Mouse (Mus musculus): ENCODE results near the gene H2afy2.

Gene H2afy2

GRCm38 (mm10) chr10:61720331-61720730, 63.6 kb downstream of the H2afy2 start:
- DNase-seq: no peak

GRCm38 (mm10) chr10:61717406-61718296, 66.3 kb downstream of the H2afy2 start:
- no peak for DNase-seq

- no peak for DNase-seq
Measured at GRCm38 (mm10) chr10:61715996-61716864, 67.7 kb downstream of the H2afy2 start.

GRCm38 (mm10) chr10:61715462-61715837, 68.5 kb downstream of the H2afy2 start:
- DNase-seq: no peak

- DNase-seq: peak; percentile 77 to 86
Measured at GRCm38 (mm10) chr10:61714771-61715461, 69.0 kb downstream of the H2afy2 start, which contains the start of gene Aifm2. Gene Aifm2 (plus strand): TSS chr10:61715263.

- DNase-seq: no peak
Measured at GRCm38 (mm10) chr10:61714146-61714545, 69.8 kb downstream of the H2afy2 start.

GRCm38 (mm10) chr10:61713601-61714000, 70.3 kb downstream of the H2afy2 start:
- DNase-seq: no peak

GRCm38 (mm10) chr10:61706412-61707375, 77.3 kb downstream of the H2afy2 start:
- peak; percentile 36 to 61 for DNase-seq

GRCm38 (mm10) chr10:61704663-61705062, 79.3 kb downstream of the H2afy2 start:
- no peak for DNase-seq

- peak; percentile 49 to 74 for DNase-seq
Measured at GRCm38 (mm10) chr10:61697028-61697427, 86.9 kb downstream of the H2afy2 start.

- peak; percentile 12 to 27 for DNase-seq
Measured at GRCm38 (mm10) chr10:61696560-61696823, 87.5 kb downstream of the H2afy2 start.

GRCm38 (mm10) chr10:61695703-61696559, 88.0 kb downstream of the H2afy2 start:
- peak in 1 of 2 experiments; percentile 23 for DNase-seq

- peak; percentile 99 for DNase-seq
Measured at GRCm38 (mm10) chr10:61694870-61695670, 88.9 kb downstream of the H2afy2 start, which contains the start of gene Tysnd1. Gene Tysnd1 (plus strand): TSS chr10:61695514.

GRCm38 (mm10) chr10:61693563-61693962, 90.4 kb downstream of the H2afy2 start:
- no peak for DNase-seq

GRCm38 (mm10) chr10:61689405-61689804, 94.5 kb downstream of the H2afy2 start:
- no peak for DNase-seq

Data from kidney, postnatal 4 days (tissue).